Comparison of ENCODE assay signal across 23 mouse cellular contexts in the genomic region with DNA sequence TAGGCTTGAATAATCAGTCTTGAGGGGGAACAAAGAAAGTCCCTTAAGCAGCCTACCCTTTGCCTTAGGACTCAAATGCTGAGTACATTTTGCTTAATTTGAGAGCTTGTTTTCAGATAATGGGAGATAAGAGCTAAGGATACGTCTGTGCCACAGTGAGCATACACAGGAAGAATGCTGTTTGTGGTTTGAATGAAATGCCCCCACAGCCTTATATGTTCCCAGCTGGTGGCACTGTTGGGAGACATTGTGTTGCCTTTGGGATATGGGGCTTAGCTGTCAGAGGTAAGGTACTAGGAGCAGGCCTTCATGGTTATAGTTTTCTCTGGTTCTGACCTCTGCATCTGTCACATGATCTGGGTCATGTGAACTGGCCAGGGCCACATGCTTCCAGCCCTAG.
DNase-seq lines count a peak whose midpoint lies in the region; ATAC-seq and TF ChIP-seq lines count a peak whose summit lies in the region.
"Had no signal": no experiment of that assay in that cellular context is flagged by ENCODE, and none has a peak within 500 bp of the region (broad histone marks: within the 10 kb centered on the region; RNA-seq: fewer than 3 reads in every experiment).

No protein-coding gene starts in this region.

- H3K4me1 ChIP-seq in forebrain, embryonic 11.5 days (replicated peaks; ENCODE audit: control insufficient read depth, insufficient read depth, low read length) = no peaks in the 10 kb centered on the region
- H3K4me1 ChIP-seq in forebrain, embryonic 12.5 days = no peaks in the 10 kb centered on the region
- no peaks in the 10 kb centered on the region for H3K4me1 ChIP-seq in limb, embryonic 10.5 days
- H3K4me1 ChIP-seq: forebrain, embryonic 10.5 days; forebrain, embryonic 15.5 days; hindbrain, embryonic 12.5 days; hindbrain, embryonic 15.5 days had no signal

- H3K4me3 ChIP-seq in forebrain, embryonic 11.5 days (ENCODE audit: low read depth, low read length) = no peak overlapping the region
- no peak overlapping the region for H3K4me3 ChIP-seq in forebrain, embryonic 12.5 days (replicated peaks)
- no peak overlapping the region for H3K4me3 ChIP-seq in limb, embryonic 10.5 days
- H3K4me3 ChIP-seq: forebrain, embryonic 10.5 days; forebrain, embryonic 15.5 days; heart, adult 2 months; hindbrain, embryonic 12.5 days; hindbrain, embryonic 15.5 days had no signal

- H3K27me3 ChIP-seq in forebrain, embryonic 11.5 days (ENCODE audit: control insufficient read depth, insufficient read depth, low read length) = no peaks in the 10 kb centered on the region
- no peaks in the 10 kb centered on the region for H3K27me3 ChIP-seq in forebrain, embryonic 12.5 days
- no peaks in the 10 kb centered on the region for H3K27me3 ChIP-seq in Patski
- no peaks in the 10 kb centered on the region for H3K27me3 ChIP-seq in limb, embryonic 10.5 days (ENCODE audit: low read depth, poor library complexity, severe bottlenecking)
- H3K27me3 ChIP-seq: forebrain, embryonic 15.5 days; hindbrain, embryonic 12.5 days; hindbrain, embryonic 15.5 days had no signal

- POLR2A ChIA-PET in Patski (lab: Charles Lee) = no interaction called here

- peak; percentile 16 for DNase-seq in forebrain, embryonic 11.5 days (ENCODE audit: low spot score)
- DNase-seq in 3T3-L1 (ENCODE audit: low read depth, low spot score) (peak; percentile 15), Patski (ENCODE audit: low read depth, low spot score) (no peak), adipocyte (ENCODE audit: low spot score) (no peak)
- DNase-seq in limb, embryonic 10.5 days (ENCODE audit: low spot score) = peak; percentile 16
- DNase-seq in testis, postnatal 10 days (ENCODE audit: low spot score) = no peak
- DNase-seq: adrenal gland, adult 2 months; adrenal gland, postnatal 14 days; cerebellum, adult 11 months; cerebellum, adult 2 months; cerebellum, adult 9-11 months; cerebellum, postnatal 25 days; gastrocnemius, postnatal 14 days; heart, adult 2 months; kidney, adult 18-20 months had no signal

- no peak overlapping the region for H3K27ac ChIP-seq in forebrain, embryonic 11.5 days (ENCODE audit: low read depth, low read length)
- no peak overlapping the region for H3K27ac ChIP-seq in forebrain, embryonic 12.5 days
- H3K27ac ChIP-seq in limb, embryonic 10.5 days = no peak overlapping the region
- H3K27ac ChIP-seq: forebrain, embryonic 10.5 days; forebrain, embryonic 15.5 days; heart, adult 2 months; hindbrain, embryonic 12.5 days; hindbrain, embryonic 15.5 days had no signal

- H3K9me3 ChIP-seq in forebrain, embryonic 11.5 days (ENCODE audit: control insufficient read depth, low read length) = no peaks in the 10 kb centered on the region
- no peaks in the 10 kb centered on the region for H3K9me3 ChIP-seq in forebrain, embryonic 12.5 days
- no peaks in the 10 kb centered on the region for H3K9me3 ChIP-seq in limb, embryonic 10.5 days (replicated peaks)
- H3K9me3 ChIP-seq: forebrain, embryonic 10.5 days; forebrain, embryonic 15.5 days; hindbrain, embryonic 12.5 days; hindbrain, embryonic 15.5 days had no signal

- in situ Hi-C loops in Patski (cut with MboI; ENCODE audit: low pct_unique_long_range_greater_than_20kb) = no loop called here

- TF ChIP-seq CTCF in Patski (IDR thresholded peaks at IDR 0.05) = peak; percentile 38

- no peaks in the 10 kb centered on the region for H3K36me3 ChIP-seq in forebrain, embryonic 11.5 days (ENCODE audit: control insufficient read depth, insufficient read depth, low read length)
- H3K36me3 ChIP-seq in forebrain, embryonic 12.5 days (replicated peaks) = no peaks in the 10 kb centered on the region
- no peaks in the 10 kb centered on the region for H3K36me3 ChIP-seq in limb, embryonic 10.5 days
- H3K36me3 ChIP-seq: forebrain, embryonic 10.5 days; forebrain, embryonic 15.5 days; hindbrain, embryonic 12.5 days; hindbrain, embryonic 15.5 days had no signal

- no peak overlapping the region for H3K4me2 ChIP-seq in forebrain, embryonic 11.5 days (ENCODE audit: low read depth, low read length, severe bottlenecking)
- no peak overlapping the region for H3K4me2 ChIP-seq in forebrain, embryonic 12.5 days
- H3K4me2 ChIP-seq: forebrain, embryonic 15.5 days; heart, embryonic 11.5 days; hindbrain, embryonic 12.5 days; hindbrain, embryonic 15.5 days had no signal

- H3K9ac ChIP-seq in forebrain, embryonic 11.5 days (ENCODE audit: low read length) = no peak overlapping the region
- no peak overlapping the region for H3K9ac ChIP-seq in forebrain, embryonic 12.5 days
- H3K9ac ChIP-seq: forebrain, embryonic 15.5 days; hindbrain, embryonic 12.5 days; hindbrain, embryonic 15.5 days had no signal

- ATAC-seq in forebrain, embryonic 11.5 days (replicated peaks; ENCODE audit: low FRiP score) = no peak
- no peak for ATAC-seq in forebrain, embryonic 12.5 days (ENCODE audit: low FRiP score)
- ATAC-seq in Patski = peak; percentile 84
- ATAC-seq in frontal cortex, adult (ENCODE audit: low TSS enrichment) = no peak
- ATAC-seq: forebrain, embryonic 15.5 days; intestine, embryonic 16.5 days had no signal

- CTCF ChIA-PET in Patski (lab: Charles Lee) = no interaction called here

- 85% methylated on average over 1 of the region's 1 CpGs for WGBS in forebrain, embryonic 11.5 days
- 66% methylated on average over 1 of the region's 1 CpGs for WGBS in forebrain, embryonic 12.5 days
- WGBS in limb, embryonic 10.5 days = 77% methylated on average over 1 of the region's 1 CpGs

Comparison
In these comparisons a context has a peak if more than half of its experiments do, and no peak if none do; other contexts are left out.
1. DNase-seq: peak in forebrain, embryonic 11.5 days (single experiment), 3T3-L1 (single experiment) and limb, embryonic 10.5 days (single experiment); none in Patski (single experiment), adipocyte (single experiment) and testis, postnatal 10 days (single experiment).